Mouse (Mus musculus): Measurements from ENCODE around the gene Lhpp.

DNA sequence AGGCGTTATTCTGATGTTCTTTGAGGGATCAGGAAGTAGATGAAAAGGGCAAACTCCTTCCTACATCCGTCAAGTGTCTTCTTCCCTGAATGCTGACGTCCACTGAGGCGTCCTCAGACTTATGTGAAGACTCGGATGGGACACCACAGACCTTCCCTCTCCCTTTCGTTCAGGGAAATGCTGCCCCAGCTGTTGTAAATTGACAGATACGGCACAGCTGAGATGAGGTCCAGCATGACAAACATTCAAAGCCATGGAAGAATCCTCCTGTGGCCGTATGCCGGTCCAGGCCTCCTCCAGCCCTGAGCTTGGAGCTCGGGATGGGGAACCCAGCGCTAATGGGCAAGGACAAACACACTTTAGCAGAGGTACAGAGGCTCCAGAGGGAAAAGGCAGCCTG is 139.1 kb downstream of the Lhpp start:
- TF ChIP-seq POLR2A (IDR thresholded peaks at IDR 0.05; ENCODE audit: insufficient read length, low read depth) = no peak
- peak in 2 of 3 experiments; percentile 53 to 64 for TF ChIP-seq MYOD1 (IDR thresholded peaks at IDR 0.05; ENCODE audit: control insufficient read depth in 1 of 3, insufficient read length in 2 of 3, low read depth in 2 of 3)
- TF ChIP-seq USF1 (IDR thresholded peaks at IDR 0.05; ENCODE audit: low read depth) = no peak
- no peak for TF ChIP-seq TCF12 (IDR thresholded peaks at IDR 0.05; ENCODE audit: insufficient read depth, poor library complexity, severe bottlenecking)
- no peak for TF ChIP-seq CEBPB (IDR thresholded peaks at IDR 0.05; ENCODE audit: insufficient read depth, poor library complexity, severe bottlenecking)

All from myocyte (in vitro differentiated cells).